Mouse (Mus musculus) erythroblast, adult 5-6 weeks (primary cell): ENCODE measurements around the gene H6pd. TPM values are rescaled to one million over a fixed set of nuclear protein-coding genes. Genes with fewer than 3 reads are reported as not detected.
"Not testable (repeated sequence)": the region's sequence is repeated elsewhere in the genome, so short reads cannot be mapped to it uniquely, and the experiment has no call there.

Experiments
- ATAC-seq: replicated peaks from 2 replicates; pipeline ENCODE4 v1.8.0; 2016; ENCODE audit warnings: moderate number of reproducible peaks, mild to moderate bottlenecking, moderate TSS enrichment, inconsistent platforms; ENCODE audit not compliant: poor library complexity, low FRiP score, severe bottlenecking
- total RNA-seq, 2 experiments: library from RNA; stranded (forward) in 1 of 2; stranded (reverse) in 1 of 2; fragments of 150-400 nt in 1 of 2; fragments of 200-764, 138-1000 nt in 1 of 2; gene quantifications; 2 replicates each; pipeline versions ENCODE4 v1.2.3 to v1.2.4; 2015 to 2017; ENCODE audit warnings: low replicate concordance in 2 of 2

The H6pd gene
- total RNA-seq (2015; ENCODE audit: low replicate concordance) (4.8 and 6.5 TPM in 2 replicates), total RNA-seq (2017; ENCODE audit: low replicate concordance) (4.2 and 7.0 TPM in 2 replicates)

GRCm38 (mm10) chr4:150008853-150009586 lies at the start of gene H6pd:
Gene H6pd, minus strand, starts transcription at chr4:150009023.
- peak; percentile 64 for ATAC-seq

DNA sequence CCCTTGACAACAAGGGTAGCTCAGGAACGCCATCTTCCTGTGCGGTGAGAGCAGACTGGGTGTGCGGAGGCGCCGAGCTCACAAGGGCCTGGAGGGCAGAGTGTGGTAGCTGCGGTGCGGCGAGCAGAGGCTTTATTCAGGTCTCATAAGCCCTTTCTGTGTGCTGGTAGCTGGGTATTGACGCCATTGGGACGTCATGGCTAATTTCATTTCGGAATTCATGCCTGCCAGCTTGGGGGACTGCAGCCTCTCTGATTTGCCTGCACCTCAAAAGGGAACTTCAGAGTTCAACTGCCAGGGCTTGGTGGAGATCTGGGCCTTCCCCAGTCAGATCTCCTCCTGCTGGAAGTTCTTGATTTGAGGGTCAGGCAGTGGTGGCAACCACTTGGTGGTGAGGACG lies 48.9 kb upstream of the H6pd start:
- ATAC-seq, result no peak

GRCm38 (mm10) chr4:150056171-150056570 lies 47.3 kb upstream of the H6pd start:
- no peak for ATAC-seq

DNA sequence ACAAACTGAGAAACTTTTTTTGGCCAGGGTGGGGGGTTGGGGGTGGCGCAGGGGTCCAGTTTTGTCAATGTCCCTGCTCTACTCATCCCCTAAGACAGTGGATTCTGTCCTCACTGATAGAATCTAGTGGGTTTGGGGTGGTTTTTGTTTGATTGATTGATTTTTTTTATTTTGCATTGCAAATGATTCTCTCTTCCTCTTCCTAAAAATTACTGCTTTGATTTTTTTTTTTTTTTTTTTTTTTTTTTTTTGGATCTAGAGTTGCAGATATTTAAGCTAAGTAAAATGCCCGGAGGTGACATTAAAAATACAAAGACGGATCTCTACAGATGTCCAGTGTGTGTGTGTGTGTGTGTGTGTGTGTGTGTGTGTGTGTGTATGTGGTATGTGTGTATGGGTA lies 43.6 kb upstream of the H6pd start:
- ATAC-seq, result no peak

- no peak for ATAC-seq
These were observed 42.7 kb upstream of the H6pd start for GRCm38 (mm10) chr4:150051514-150051913.

DNA sequence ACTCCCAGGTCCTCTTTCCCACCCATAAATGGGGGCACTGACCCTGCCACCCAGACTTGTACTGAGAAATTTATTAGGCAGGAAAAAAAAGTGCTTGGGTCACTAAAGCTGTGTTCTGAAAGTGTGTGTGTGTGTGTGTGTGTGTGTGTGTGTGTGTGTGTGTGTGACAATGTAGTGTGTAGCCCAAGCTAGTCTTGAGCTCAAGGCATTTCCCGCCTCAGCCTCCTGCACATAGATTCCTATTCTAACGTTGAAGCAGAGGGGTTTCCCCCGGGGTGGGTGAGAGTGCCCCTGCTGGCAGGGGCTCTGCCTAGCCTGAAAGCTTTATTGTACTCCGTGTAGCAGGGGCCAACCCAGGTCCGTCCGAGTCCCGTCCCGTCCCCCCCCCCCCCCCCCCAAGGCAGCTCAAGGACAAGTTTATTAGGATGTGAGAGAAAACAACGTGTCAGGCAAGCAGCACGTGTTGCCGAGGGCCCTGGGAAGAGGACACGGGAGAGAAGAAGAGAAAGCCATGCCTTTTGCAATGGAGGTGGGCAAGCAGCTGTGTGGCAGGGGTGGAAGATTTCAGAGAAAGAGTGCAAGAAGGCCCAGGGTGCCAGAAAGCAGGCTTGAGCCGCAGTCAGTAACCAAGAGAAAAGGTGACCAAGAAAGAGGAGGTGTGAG lies 40.9 kb upstream of the H6pd start:
- no peak for ATAC-seq

DNA sequence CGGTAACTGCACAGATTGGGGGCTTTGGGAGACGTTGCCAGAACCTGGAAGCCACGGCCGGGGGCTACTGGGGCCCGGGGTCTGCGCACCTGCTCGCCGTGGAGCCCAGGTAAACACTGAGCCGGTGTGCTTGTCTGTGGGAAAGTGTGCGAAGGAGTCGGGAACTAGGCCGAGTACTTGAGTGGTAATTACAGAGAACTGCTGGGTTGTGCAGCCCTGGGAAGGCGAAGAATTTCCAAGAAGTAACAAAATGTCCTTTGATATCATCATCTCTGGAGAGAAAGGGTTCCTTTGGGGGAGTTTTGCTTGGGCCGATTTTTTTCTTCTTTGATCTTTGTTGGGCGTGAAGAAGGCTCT lies 40.3 kb upstream of the H6pd start:
- ATAC-seq, result no peak

DNA sequence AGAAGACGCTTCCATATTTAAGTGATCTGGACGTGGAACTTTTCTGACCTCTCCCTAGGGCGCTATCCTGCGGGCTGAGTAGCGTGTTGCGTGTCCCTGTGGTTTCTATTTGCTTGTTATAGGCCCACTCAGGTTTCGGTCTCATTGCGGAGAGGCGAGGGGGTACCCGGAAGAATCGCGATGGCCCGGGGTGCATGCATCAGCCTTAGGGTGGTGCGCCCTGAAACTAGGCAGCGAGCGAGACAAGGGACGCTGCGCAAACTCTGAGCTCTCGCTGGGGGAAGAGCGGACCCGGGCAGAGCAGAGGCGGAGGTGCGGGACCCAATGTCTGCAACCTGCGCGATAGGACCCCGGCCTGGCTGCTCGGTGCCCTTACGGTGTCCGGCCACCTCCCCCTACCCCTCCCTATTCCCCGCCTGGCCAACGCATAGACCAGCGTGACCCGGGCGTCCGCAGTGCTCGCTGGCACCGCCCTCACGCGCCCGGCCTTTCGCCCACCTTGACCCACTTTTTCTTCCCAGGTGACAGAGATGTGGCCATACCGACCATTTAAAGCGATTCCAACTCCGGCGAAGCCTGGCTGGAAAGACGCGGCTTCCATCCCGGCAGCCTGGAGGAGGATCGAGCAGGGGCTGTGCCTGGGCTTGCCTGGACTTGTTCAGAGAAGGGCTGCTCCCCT lies 39.8 kb upstream of the H6pd start:
- no peak for ATAC-seq

- no peak for ATAC-seq
These were observed 39.2 kb upstream of the H6pd start for GRCm38 (mm10) chr4:150048038-150048437.

- ATAC-seq, result no peak
These were observed 34.8 kb upstream of the H6pd start for GRCm38 (mm10) chr4:150043591-150043990.

- no peak for ATAC-seq
These were observed 32.7 kb upstream of the H6pd start for GRCm38 (mm10) chr4:150041346-150042110.

GRCm38 (mm10) chr4:150040856-150041255 lies 32.0 kb upstream of the H6pd start:
- not testable (repeated sequence) for ATAC-seq

- no peak for ATAC-seq
These were observed 31.3 kb upstream of the H6pd start for GRCm38 (mm10) chr4:150040003-150040581.

DNA sequence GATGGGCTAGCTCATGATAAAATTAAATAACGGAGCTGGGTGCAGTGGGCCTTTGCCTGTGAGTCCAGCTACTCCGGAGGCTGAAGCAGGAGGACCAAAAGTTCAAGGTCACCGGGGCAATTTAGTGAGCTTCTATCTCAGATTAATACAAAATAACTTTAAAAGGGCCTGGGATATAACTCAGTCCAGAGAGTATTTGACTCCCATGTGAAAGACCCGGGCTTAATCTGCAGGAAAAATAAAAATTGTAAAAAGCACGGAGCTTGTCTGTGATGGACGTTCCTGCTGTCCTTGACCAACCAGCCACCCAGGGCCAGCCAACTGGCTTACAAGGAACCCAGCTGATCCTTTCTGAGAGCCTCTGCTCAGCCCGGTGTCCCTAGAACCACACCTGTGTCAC lies 29.7 kb upstream of the H6pd start:
- no peak for ATAC-seq

GRCm38 (mm10) chr4:150036094-150036493 lies 27.3 kb upstream of the H6pd start:
- ATAC-seq, result no peak

DNA sequence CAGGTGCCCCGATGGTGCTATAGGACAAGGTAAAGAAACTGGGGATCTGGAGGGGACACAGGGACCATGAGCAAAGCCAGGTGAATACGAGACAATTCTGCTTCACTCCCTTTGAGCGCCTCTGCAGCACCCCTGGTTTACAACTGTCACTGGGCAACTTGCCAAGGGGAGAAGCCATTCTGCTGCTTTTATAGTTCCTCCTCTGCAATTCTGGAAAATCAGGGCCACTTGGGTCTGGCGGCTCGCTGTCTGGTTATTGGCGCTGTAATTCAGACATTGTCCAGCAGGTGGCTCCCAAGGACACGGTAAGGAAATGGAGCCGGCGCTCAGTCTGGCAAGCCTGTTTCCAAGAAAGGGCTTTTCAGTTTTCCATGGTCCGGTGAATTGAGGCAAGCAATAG lies 26.5 kb upstream of the H6pd start:
- peak; percentile 71 for ATAC-seq

DNA sequence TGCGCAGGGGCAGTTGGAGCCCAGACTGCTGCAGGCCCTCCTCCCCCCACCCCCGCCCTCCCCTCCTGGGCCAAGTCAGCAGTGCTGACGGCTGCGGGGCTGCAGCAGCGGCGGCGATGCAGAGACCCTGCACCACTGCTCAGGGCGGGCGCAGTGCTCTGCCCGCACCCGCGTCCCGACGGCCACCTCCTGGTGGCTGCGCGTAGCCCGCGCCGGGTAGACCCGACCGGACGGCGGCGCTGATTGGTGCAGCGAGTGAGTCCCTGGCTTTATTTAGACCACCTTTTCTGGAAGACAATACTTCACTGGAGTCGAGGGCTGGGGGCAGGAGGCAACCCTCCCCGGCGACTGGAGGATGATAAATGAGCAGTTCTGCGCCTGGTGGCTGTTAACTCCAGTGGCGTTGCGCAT lies 24.4 kb upstream of the H6pd start:
- ATAC-seq, result no peak

- ATAC-seq, result no peak
These were observed 22.5 kb upstream of the H6pd start for GRCm38 (mm10) chr4:150031234-150031890.

- ATAC-seq, result no peak
These were observed 21.8 kb upstream of the H6pd start for GRCm38 (mm10) chr4:150030449-150031233.
